Mouse (Mus musculus) midbrain, embryonic 14.5 days (tissue): ENCODE results near the gene Tmeff1. TPM values are rescaled to one million over a fixed set of nuclear protein-coding genes. Genes with fewer than 3 reads are reported as not detected.

Source experiments
- ATAC-seq: fragments of 200-750 bp; cut with Nextera tagmentation; 2 replicates; pipeline ENCODE4 v1.8.0; 2017; ENCODE audit warnings: moderate number of reproducible peaks, moderate library complexity; ENCODE audit not compliant: low FRiP score, low TSS enrichment
- DNase-seq: peaks from one replicate; pipeline ENCODE4 v3.0.0-alpha.2; 2015
- H3K27ac ChIP-seq: fragments of 300-500 bp; sonication (generic); replicated peaks from 2 replicates; pipeline ENCODE4 v1.5.1; 2014; ENCODE audit warnings: mild to moderate bottlenecking, low read depth, low read length, moderate library complexity
- H3K27me3 ChIP-seq: fragments of 300-500 bp; sonication (generic); 2 replicates; pipeline ENCODE4 v1.6.1; 2014; ENCODE audit warnings: low read length, control low read depth, mixed read lengths; ENCODE audit not compliant: control insufficient read depth, insufficient read depth
- H3K36me3 ChIP-seq: fragments of 300-500 bp; sonication (generic); 2 replicates; pipeline ENCODE4 v1.6.1; 2014; ENCODE audit warnings: low read length, control low read depth; ENCODE audit not compliant: control insufficient read depth, insufficient read depth
- H3K4me1 ChIP-seq: fragments of 300-500 bp; sonication (generic); 2 replicates; pipeline ENCODE4 v1.6.1; 2014; ENCODE audit warnings: mild to moderate bottlenecking, antibody characterized with exemption, low read length, control low read depth; ENCODE audit not compliant: control insufficient read depth, insufficient read depth
- H3K4me2 ChIP-seq: fragments of 300-500 bp; sonication (generic); 2 replicates; pipeline ENCODE4 v1.6.1; 2014; ENCODE audit warnings: mild to moderate bottlenecking, low read length, moderate library complexity
- H3K4me3 ChIP-seq: fragments of 300-500 bp; sonication (generic); replicated peaks from 2 replicates; pipeline ENCODE4 v1.5.1; 2014; ENCODE audit warnings: low read depth, low read length
- H3K9ac ChIP-seq: fragments of 300-500 bp; sonication (generic); replicated peaks from 2 replicates; pipeline ENCODE4 v1.6.1; 2014; ENCODE audit warnings: mild to moderate bottlenecking, low read length, moderate library complexity
- H3K9me3 ChIP-seq: fragments of 300-500 bp; sonication (generic); 2 replicates; pipeline ENCODE4 v1.6.1; 2016; ENCODE audit warnings: low read length, control low read depth, mixed read lengths; ENCODE audit not compliant: control insufficient read depth
- WGBS: fragments of 180-500 bp; shearing (Covaris S2); extraction: QIAGEN DNeasy Blood & Tissue Kit; methylation state at CpG from one replicate; pipeline ENCODE4 v1.1.7; 2014; 5-methylcytosine and 5-hydroxymethylcytosine counted together
- polyA plus RNA-seq: library from polyadenylated mRNA; unstranded; fragments of >200 nt; fragmentation: Nextera tagmentation; extraction: Ambion mirVana; gene quantifications from 2 replicates; pipeline ENCODE4 v1.2.1, GENCODE M21; 2014

The Tmeff1 gene
- polyA plus RNA-seq, 1 experiment from 2014 or later: 359 TPM

- DNase-seq (no peak), ATAC-seq (no peak)
- Histone ChIP-seq H3K9me3 (no peaks in the 10 kb centered on the region), H3K4me3 (no peak overlapping the region), H3K4me2 (peak overlapping the region; percentile 11; the same call in 1 of the 2 replicates), H3K4me1 (peaks cover 62% of the 10 kb centered on the region), H3K27ac (no peak overlapping the region), H3K27me3 (no peaks in the 10 kb centered on the region), H3K36me3 (no peaks in the 10 kb centered on the region), H3K9ac (no peak overlapping the region)
- 58% methylated on average over 6 of the region's 6 CpGs for WGBS
These were observed 41.7 kb upstream of the Tmeff1 start for GRCm38 (mm10) chr4:48543071-48543865.

- H3K4me3 ChIP-seq: no peak overlapping the region
- no peaks in the 10 kb centered on the region for H3K9me3 ChIP-seq
- no peaks in the 10 kb centered on the region for H3K27me3 ChIP-seq
- 53% methylated on average over 8 of the region's 8 CpGs for WGBS
- ATAC-seq (no peak), DNase-seq (peak; percentile 46)
- no peaks in the 10 kb centered on the region for H3K36me3 ChIP-seq
- H3K4me2 ChIP-seq: no peak overlapping the region
- no peak overlapping the region for H3K9ac ChIP-seq
- no peak overlapping the region for H3K27ac ChIP-seq
- H3K4me1 ChIP-seq: peaks cover 71% of the 10 kb centered on the region
These were observed 40.8 kb upstream of the Tmeff1 start for GRCm38 (mm10) chr4:48544141-48544540.

- Histone ChIP-seq H3K4me2 (no peak overlapping the region), H3K9ac (no peak overlapping the region), H3K27ac (peak overlapping the region; percentile 63), H3K4me3 (no peak overlapping the region), H3K9me3 (no peaks in the 10 kb centered on the region), H3K27me3 (no peaks in the 10 kb centered on the region), H3K36me3 (no peaks in the 10 kb centered on the region), H3K4me1 (peaks cover 72% of the 10 kb centered on the region)
- ATAC-seq (no peak), DNase-seq (no peak)
- WGBS: 33% methylated on average over 12 of the region's 12 CpGs
These were observed 39.0 kb upstream of the Tmeff1 start for GRCm38 (mm10) chr4:48545966-48546365.

- H3K36me3 ChIP-seq: no peaks in the 10 kb centered on the region
- H3K4me1 ChIP-seq: peaks cover 67% of the 10 kb centered on the region
- ATAC-seq (peak; percentile 77), DNase-seq (peak; percentile 51)
- peak overlapping the region; percentile 63 for H3K27ac ChIP-seq
- H3K4me2 ChIP-seq: peak overlapping the region; percentile 14; the same call in 1 of the 2 replicates
- no peaks in the 10 kb centered on the region for H3K27me3 ChIP-seq
- peak overlapping the region; percentile 10 for H3K9ac ChIP-seq
- 9% methylated on average over 9 of the region's 9 CpGs for WGBS
- no peaks in the 10 kb centered on the region for H3K9me3 ChIP-seq
- H3K4me3 ChIP-seq: no peak overlapping the region
These were observed 38.1 kb upstream of the Tmeff1 start for GRCm38 (mm10) chr4:48546568-48547496.

- no peak overlapping the region for H3K4me3 ChIP-seq
- no peak overlapping the region; the same call in 1 of the 2 replicates for H3K9ac ChIP-seq
- peak; percentile 29 for DNase-seq
- H3K36me3 ChIP-seq: peaks cover 14% of the 10 kb centered on the region
- no peaks in the 10 kb centered on the region for H3K27me3 ChIP-seq
- H3K27ac ChIP-seq: peak overlapping the region; percentile 38; the same call in 1 of the 2 replicates
- no peaks in the 10 kb centered on the region for H3K9me3 ChIP-seq
- ATAC-seq: no peak
- H3K4me2 ChIP-seq: no peak overlapping the region
- 31% methylated on average over 6 of the region's 6 CpGs for WGBS
- H3K4me1 ChIP-seq: peaks cover 51% of the 10 kb centered on the region
These were observed 36.5 kb upstream of the Tmeff1 start for GRCm38 (mm10) chr4:48548393-48549045.

GRCm38 (mm10) chr4:48549661-48550060, 35.3 kb upstream of the Tmeff1 start:
- H3K9me3 ChIP-seq: no peaks in the 10 kb centered on the region
- peaks cover 42% of the 10 kb centered on the region for H3K4me1 ChIP-seq
- DNase-seq (no peak), ATAC-seq (no peak)
- H3K36me3 ChIP-seq: peaks cover 21% of the 10 kb centered on the region
- H3K27me3 ChIP-seq: no peaks in the 10 kb centered on the region
- H3K4me2 ChIP-seq: no peak overlapping the region
- H3K9ac ChIP-seq: no peak overlapping the region
- WGBS: 82% methylated on average over 5 of the region's 5 CpGs
- H3K4me3 ChIP-seq: no peak overlapping the region
- no peak overlapping the region for H3K27ac ChIP-seq

- Histone ChIP-seq H3K4me2 (no peak overlapping the region), H3K27me3 (no peaks in the 10 kb centered on the region), H3K9me3 (no peaks in the 10 kb centered on the region), H3K36me3 (peaks cover 35% of the 10 kb centered on the region), H3K4me3 (no peak overlapping the region), H3K4me1 (peaks cover 16% of the 10 kb centered on the region), H3K27ac (no peak overlapping the region), H3K9ac (no peak overlapping the region)
- 96% methylated on average over 27 of the region's 27 CpGs for WGBS
- DNase-seq: no peak
- no peak for ATAC-seq
These were observed 32.4 kb upstream of the Tmeff1 start for GRCm38 (mm10) chr4:48552486-48553064.

- no peak overlapping the region for H3K27ac ChIP-seq
These were observed 30.8 kb upstream of the Tmeff1 start for GRCm38 (mm10) chr4:48554132-48554531.

More at GRCm38 (mm10) chr4:48554132-48554531, 30.8 kb upstream of the Tmeff1 start:
- Histone ChIP-seq H3K36me3 (peaks cover 35% of the 10 kb centered on the region), H3K4me2 (no peak overlapping the region), H3K4me1 (0 out of 2 replicates have a peak, but pooled peaks cover under 1% of the 10 kb centered on the region), H3K9ac (no peak overlapping the region), H3K4me3 (no peak overlapping the region), H3K9me3 (no peaks in the 10 kb centered on the region), H3K27me3 (no peaks in the 10 kb centered on the region)
- ATAC-seq (no peak), DNase-seq (no peak)
- WGBS: 96% methylated on average over 7 of the region's 7 CpGs
